Mouse (Mus musculus) brown adipose tissue, adult 24 weeks (tissue): ENCODE measurements around the gene Tent5c. TPM values are rescaled to one million over a fixed set of nuclear protein-coding genes. Genes with fewer than 3 reads are reported as not detected.
"Not testable (repeated sequence)": the region's sequence is repeated elsewhere in the genome, so short reads cannot be mapped to it uniquely, and the experiment has no call there.

Source experiments
- H3K27ac ChIP-seq: fragments of 200-500 bp; replicated peaks from 2 replicates; pipeline ENCODE4 v1.5.1; 2012; ENCODE audit warnings: low read depth, mild to moderate bottlenecking, low read length
- H3K4me1 ChIP-seq: fragments of 200-500 bp; 2 replicates; pipeline ENCODE4 v1.6.1; 2012; ENCODE audit warnings: low read length, mixed read lengths; ENCODE audit not compliant: control insufficient read depth, insufficient read depth, insufficient read length
- H3K4me3 ChIP-seq: fragments of 200-500 bp; 2 replicates; pipeline ENCODE4 v1.5.1; 2012; ENCODE audit warnings: low read depth, mild to moderate bottlenecking, low read length, moderate library complexity; ENCODE audit not compliant: insufficient read depth
- polyA plus RNA-seq: library from polyadenylated mRNA; stranded (reverse); fragments of >200 nt; gene quantifications from 2 replicates; pipeline ENCODE4 v1.2.4, GENCODE M21; 2012; ENCODE audit not compliant: missing spikeins, insufficient read depth, insufficient read length

The Tent5c gene
- polyA plus RNA-seq, 1 experiment: 0.67 TPM

DNA sequence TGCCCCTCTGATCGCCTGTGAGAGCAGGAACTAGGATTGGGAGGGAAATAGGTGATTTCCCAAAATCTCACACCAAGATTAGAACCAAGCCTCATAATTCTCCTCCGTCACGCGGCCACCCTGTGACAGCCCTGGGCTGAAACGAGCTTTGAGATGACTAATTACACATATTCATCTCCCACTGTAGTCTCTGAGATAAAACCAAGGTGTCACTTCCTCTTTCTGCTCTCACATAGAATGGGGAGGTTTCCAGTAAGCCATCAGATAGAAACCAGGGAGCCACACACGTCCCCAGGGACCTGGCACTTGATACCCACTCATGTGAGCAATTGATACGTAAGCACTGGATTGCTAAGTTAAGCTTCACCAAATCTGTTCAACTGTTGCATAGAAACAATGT lies 52.4 kb downstream of the Tent5c start:
- H3K27ac ChIP-seq: no peak overlapping the region
- H3K4me3 ChIP-seq: no peak overlapping the region
- H3K4me1 ChIP-seq: no peaks in the 10 kb centered on the region

DNA sequence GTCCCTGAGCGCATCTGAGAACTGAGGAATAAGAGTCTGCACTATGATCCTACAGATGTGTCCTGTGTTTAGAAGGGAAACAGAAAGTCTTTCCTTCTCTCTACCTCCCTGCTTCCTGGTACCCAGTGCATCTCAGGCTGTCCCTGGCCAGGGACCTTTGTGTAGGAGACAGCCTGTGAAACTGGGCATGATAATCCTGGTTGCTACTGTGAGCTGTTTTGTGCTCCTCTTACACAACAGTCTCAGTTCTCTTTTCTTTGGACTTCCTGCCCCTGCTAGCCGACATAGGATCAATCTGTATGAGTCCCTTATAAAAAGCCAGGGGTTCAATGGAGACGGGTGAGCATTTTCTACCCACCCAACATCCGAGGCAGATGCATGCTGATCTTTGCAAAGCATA lies 57.4 kb downstream of the Tent5c start:
- no peak overlapping the region for H3K4me3 ChIP-seq
- no peak overlapping the region for H3K27ac ChIP-seq
- no peaks in the 10 kb centered on the region for H3K4me1 ChIP-seq

DNA sequence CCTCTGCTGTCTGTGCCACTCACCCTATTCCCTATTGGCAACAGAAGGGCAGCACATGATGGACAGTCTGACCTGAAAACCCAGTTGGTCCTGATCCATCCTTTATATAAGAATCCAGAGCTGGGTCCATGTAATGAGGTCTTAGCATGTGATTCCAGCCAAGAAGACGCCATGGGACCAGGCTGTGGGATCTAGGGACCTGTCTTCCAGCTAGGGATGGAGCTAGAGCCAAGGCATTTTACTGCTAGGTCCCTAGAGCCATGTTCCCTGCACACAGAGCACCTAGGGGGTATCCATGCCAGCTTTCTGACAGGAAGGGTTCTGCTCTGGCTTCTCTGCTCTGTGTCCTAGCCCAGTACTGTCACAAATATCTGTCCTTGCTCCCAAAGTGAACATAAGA lies 58.4 kb downstream of the Tent5c start:
- Histone ChIP-seq H3K27ac (no peak overlapping the region), H3K4me1 (no peaks in the 10 kb centered on the region), H3K4me3 (no peak overlapping the region)

DNA sequence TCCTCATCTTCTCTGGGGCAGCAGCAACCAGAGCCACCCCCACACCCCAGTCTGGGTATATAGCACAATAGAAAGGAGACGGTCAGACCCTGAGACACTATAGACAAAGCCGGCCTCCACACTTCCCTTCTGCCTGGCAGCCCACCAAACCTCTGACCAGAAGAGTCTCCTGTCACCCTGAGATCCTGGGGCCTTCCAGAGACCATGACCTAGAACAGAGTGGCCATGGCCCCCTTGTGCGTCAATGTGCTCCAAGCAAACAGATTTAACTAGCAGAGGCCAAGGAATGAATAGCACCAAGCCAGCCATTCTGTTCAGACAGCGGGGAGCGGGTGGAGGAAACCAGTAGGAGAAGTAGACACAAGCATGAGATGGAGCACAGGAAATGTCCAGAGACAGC lies 59.0 kb downstream of the Tent5c start:
- H3K4me3 ChIP-seq: no peak overlapping the region
- H3K4me1 ChIP-seq: no peaks in the 10 kb centered on the region
- H3K27ac ChIP-seq: no peak overlapping the region

DNA sequence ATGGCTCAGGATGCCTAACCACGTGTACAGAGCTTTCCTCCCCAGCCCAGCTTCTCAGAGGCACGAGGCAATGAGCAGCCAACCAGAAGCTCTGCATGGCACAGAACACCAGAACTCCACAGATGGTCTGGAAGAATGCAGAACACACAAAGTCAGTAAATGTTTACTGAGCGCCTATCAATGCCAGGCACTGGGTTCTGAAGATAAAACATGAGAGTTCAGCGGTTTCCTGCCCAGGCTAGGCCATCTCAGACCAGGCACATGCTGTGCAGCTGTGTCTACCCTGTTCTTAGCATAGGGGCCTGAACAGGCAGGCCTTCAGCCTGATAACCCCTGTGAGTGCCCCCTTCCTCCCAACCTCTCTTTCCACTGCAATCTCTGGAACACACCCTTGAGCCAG lies 59.5 kb downstream of the Tent5c start:
- Histone ChIP-seq H3K4me1 (no peaks in the 10 kb centered on the region), H3K4me3 (no peak overlapping the region), H3K27ac (no peak overlapping the region)

DNA sequence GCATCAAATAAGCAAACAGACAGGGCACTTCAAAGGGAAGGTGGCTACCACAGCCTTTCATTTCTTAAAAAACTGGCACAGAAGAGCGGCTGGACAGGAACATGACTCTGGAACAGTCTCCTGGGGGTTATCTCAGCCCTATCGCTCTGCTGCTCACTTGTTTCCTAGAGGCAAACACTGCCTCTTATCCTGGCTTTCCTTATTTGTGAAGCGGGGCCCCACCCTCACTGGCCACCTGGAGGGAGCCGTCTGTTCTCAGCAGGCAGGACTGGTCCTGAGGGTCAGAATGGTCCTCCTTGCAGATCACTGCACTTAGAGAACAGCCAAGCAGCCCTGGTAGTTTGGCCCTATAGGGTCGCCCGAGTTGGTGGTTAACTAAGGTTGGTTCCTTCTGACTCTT lies 61.6 kb downstream of the Tent5c start:
- H3K27ac ChIP-seq: no peak overlapping the region
- H3K4me3 ChIP-seq: no peak overlapping the region
- H3K4me1 ChIP-seq: no peaks in the 10 kb centered on the region

DNA sequence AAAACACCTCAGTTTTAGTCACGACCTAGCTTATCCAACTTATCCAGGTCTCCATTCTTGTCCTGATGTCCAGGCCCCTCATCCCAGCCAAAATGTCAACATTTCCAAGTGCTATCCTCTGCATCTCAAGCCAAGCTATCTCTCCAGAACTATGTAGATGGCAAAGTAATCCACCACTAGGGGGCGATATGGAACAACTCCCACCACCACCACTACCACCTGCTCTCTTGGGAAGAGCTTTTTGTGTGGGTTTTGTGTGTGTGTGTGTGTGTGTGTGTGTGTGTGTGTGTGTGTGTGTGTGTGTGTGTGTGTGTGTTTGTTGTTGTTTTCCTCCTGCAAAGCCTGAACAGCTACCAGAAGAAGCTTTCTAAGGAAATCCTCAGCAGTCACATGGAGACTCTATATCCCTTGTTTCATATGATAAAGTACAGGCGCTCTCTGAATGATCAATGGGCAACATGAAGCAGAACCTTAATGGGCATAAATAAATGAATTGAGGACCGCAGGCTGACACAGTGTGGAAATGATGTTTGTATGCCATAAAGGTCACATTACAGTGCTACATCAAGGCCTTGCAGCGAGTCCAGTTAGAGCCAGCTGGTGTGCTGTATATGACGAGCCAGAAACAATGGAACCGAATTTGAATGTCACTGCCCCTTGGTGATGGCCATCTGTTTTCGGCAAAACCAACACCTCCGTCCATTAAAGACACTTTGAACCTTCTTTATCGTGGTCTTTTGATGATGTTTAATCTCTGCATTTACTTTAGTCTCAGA lies 66.5 kb downstream of the Tent5c start:
- H3K4me1 ChIP-seq: no peaks in the 10 kb centered on the region
- H3K4me3 ChIP-seq: no peak overlapping the region
- H3K27ac ChIP-seq: no peak overlapping the region

DNA sequence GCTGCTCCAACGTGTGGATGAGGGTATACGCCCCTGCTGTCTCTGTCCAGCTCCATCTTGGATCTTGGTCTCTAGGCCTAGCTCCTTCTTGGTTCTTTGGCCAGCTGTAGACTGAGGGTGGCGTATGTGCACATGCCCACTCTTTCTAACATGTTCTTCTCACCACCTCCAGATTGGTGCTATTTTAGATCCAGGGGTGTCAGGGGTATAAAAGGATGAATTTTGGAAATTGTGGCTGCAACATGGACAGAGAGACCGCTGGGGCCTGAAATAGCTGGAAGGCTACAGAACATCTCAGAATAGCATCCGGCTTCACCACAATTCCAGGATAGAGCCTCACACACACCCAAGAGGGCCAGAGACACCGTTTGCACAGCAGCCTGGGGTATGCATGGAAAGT lies 67.8 kb downstream of the Tent5c start:
- Histone ChIP-seq H3K4me3 (no peak overlapping the region), H3K4me1 (no peaks in the 10 kb centered on the region), H3K27ac (no peak overlapping the region)

DNA sequence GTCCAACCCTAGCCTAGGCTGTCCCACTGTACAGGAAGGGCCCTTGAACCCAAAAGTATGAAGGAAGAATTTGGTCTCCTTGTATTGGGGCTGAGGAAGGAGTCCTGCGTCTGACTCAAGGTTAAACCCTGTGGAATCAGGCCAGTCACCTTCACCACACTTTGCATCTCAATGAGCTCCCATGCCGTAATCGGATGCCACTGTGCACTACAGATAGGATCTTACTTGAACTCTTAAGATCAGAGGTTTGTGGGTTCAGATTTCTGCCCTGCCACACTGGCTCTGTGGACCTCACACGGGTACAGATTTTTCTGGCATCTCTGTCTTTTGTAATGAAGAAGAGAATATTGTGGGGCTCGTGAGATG lies 68.5 kb downstream of the Tent5c start:
- no peaks in the 10 kb centered on the region for H3K4me1 ChIP-seq
- H3K4me3 ChIP-seq: no peak overlapping the region
- H3K27ac ChIP-seq: no peak overlapping the region

DNA sequence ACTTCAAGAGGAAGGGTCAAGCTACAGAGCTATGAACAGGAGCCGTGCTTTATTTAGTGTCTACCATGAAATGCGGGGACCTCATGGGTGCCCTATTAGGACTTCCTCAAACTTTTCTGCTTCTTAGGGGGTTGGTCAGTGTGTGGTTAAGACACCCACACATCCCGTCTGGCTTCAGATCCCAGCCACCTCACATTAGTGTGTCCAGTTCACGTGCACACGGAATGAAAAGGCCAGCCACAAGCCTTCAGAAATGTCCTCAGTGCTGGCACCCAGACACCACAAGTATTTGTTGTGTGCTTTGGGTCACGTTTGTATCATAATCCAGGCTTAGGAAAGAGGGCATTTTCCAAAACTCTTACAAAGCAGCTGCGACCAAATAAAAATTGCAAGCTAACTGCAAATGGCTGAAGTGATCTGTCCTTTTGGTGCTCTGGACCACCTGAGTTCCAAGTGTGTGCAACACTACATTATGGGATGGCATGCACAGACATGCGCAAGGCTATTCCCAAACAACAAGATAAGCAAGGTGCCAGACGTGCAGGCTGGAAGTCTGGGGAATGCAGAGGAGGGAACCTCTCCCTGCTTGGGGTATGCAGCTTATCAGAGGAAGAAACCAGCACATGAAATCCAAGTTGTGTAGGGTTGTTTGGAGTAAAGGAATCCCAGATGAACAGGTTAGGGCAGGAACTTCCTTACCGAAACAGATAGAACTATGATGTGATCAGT lies 69.0 kb downstream of the Tent5c start:
- Histone ChIP-seq H3K4me3 (no peak overlapping the region), H3K4me1 (no peaks in the 10 kb centered on the region), H3K27ac (no peak overlapping the region)

DNA sequence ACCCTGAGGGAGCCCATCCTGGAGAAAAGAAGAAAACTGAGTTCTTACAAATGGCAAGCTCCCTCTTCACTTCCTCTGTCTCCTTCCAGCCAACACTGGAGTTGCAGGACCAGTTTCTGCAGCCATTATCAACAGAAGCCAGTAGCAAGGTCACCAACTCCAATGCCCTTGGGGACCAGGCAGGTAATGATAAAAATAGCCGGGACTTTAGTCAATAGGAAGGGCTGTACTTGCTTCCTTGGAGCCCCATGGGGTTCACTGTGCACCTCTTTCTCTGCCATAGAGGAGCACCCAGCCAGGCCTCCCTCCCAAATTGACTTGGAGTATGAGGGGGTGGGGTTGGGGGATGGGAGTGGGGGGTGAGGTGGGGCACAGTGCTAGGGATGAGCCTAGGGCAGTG lies 70.7 kb downstream of the Tent5c start:
- no peak overlapping the region for H3K27ac ChIP-seq

DNA sequence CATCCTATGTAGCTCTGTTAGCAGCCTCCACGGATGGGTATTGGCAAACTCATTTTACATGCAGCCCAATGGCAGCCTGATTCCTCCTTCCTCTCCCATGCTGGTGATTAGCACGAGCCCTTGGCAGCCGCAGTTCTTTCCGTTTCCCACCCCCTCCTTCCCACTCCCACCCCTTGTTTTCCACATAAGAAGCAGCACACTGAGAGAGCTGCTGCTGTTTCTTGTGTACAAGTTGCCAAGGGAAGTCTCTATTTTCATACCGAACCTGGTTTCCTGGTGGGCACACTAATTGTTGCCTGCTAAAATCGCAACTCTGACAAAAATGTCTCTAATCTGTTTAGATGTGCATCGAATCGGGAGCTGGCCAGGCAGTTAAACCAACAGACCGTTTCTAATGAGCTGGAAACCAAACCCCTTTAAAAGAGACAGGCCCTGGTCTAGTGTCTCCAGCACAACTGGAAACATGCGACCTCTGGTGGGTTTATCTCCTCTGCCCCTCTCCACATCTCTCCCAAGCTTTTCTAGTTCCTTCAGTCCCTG lies 71.3 kb downstream of the Tent5c start:
- H3K4me1 ChIP-seq: no peaks in the 10 kb centered on the region
- H3K4me3 ChIP-seq: no peak overlapping the region
- no peak overlapping the region for H3K27ac ChIP-seq

More for the DNA sequence above, 70.7 kb downstream of the Tent5c start:
- no peak overlapping the region for H3K4me3 ChIP-seq
- no peaks in the 10 kb centered on the region for H3K4me1 ChIP-seq

DNA sequence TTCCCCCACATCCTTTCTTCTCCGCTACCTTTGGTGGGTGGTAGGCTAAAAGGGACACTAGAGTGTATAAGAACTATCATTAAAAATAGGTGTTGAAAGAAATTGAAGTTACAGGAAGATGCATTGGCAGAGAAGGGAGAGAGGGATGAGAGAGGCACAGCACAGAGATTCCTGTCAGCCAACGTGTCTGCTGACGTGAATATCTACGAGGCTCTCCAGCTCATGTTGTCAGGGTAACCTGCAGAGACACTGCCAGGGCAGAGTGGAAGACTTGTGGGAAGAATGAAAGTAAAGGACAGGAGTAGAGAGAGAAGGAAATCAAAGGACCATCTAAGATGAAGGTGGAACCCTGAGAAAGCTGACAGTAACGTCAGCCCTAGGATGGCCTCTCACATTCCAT lies 73.5 kb downstream of the Tent5c start:
- no peak overlapping the region for H3K4me3 ChIP-seq
- no peaks in the 10 kb centered on the region for H3K4me1 ChIP-seq
- H3K27ac ChIP-seq: no peak overlapping the region

DNA sequence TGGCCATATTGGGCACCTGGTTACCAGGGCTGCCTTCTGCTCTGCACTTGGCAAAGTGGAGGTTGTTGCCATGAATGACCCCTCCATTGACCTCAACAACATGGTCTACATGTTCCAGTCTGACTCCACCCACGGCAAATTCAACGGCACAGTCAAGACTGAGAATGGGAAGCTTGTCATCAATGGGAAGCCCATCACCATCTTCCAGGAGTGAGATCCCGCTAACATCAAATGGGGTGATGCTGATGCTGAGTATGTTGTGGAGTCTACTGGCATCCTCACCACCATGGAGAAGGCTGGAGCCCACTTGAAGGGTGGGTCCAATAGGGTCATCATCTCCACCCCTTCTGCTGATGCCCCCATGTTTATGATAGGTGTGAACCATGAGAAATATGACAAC lies 75.5 kb downstream of the Tent5c start:
- H3K27ac ChIP-seq: not testable (repeated sequence)

DNA sequence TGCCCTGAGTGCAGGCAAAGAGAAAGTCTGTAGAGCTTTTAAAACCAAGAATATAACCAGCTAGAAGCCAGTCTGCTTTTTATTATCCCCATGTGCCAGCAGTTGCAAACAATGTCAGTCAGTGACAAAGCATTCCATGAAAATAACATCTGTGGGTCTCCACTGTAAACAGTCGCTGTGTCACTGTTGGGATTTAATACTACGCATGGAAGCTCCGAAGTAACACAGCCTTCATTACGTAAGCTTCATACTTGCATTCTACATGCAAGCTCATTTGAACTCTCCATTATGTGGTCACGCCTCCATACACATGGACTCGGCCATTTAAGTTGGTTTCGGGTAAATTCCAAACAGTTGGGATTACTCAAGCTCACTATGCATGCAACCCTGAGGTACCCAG lies 77.2 kb downstream of the Tent5c start:
- H3K4me1 ChIP-seq: no peaks in the 10 kb centered on the region
- H3K4me3 ChIP-seq: no peak overlapping the region
- no peak overlapping the region for H3K27ac ChIP-seq

More for the DNA sequence above, 75.5 kb downstream of the Tent5c start:
- H3K4me3 ChIP-seq, H3K4me1 ChIP-seq: not testable (repeated sequence)

DNA sequence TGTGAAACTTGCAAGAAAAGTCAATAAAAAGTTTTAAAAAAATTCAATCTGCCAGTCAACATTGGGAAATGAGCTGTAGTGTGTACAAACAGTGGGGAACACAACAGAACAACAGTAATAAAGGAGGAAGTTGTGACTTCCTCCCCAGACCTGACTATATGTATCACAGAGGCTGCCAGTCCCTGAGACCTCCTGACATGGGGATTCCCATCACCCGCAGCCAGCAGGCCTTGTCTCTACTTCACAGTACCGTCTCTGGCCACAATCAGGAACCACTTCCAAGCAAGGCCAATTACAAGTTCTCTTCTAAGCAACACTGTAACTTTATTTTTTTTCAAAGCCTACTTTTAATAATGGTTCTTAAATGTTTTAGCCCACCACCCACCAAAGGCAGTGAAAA lies 79.8 kb downstream of the Tent5c start:
- Histone ChIP-seq H3K27ac (no peak overlapping the region), H3K4me3 (no peak overlapping the region), H3K4me1 (no peaks in the 10 kb centered on the region)
